Mouse (Mus musculus) liver, embryonic 14.5 days (tissue): Measurements from ENCODE around the gene Cep41. TPM values are rescaled to one million over a fixed set of nuclear protein-coding genes. Genes with fewer than 3 reads are reported as not detected.

Experiments
- ATAC-seq: fragments of 200-750 bp; cut with Nextera tagmentation; 2 replicates; pipeline ENCODE4 v1.8.0; 2017; ENCODE audit warnings: moderate number of reproducible peaks, mild to moderate bottlenecking, moderate library complexity; ENCODE audit not compliant: insufficient read depth
- DNase-seq, 3 experiments: peaks; one replicate each; pipeline ENCODE4 v3.0.0-alpha.2; 2012 to 2013; ENCODE audit warnings: low read depth in 3 of 3, low spot score in 3 of 3
- H3K27ac ChIP-seq: fragments of 300-500 bp; sonication (generic); 2 replicates; pipeline ENCODE4 v1.5.1; 2014; ENCODE audit warnings: moderate library complexity, mild to moderate bottlenecking, control low read depth, inconsistent platforms
- H3K27me3 ChIP-seq: fragments of 300-500 bp; sonication (generic); 2 replicates; pipeline ENCODE4 v1.6.1; 2014; ENCODE audit warnings: mild to moderate bottlenecking, low read length, moderate library complexity; ENCODE audit not compliant: control insufficient read depth, insufficient read depth
- H3K36me3 ChIP-seq: fragments of 300-500 bp; sonication (generic); replicated peaks from 2 replicates; pipeline ENCODE4 v1.6.1; 2014; ENCODE audit warnings: low read depth; ENCODE audit not compliant: control insufficient read depth, insufficient read depth
- H3K4me1 ChIP-seq, 2 experiments: fragments of 200-500 bp in 1 of 2; fragments of 300-500 bp in 1 of 2; sonication (generic) in 1 of 2; replicated peaks; 2 replicates each; pipeline ENCODE4 v1.6.1; 2012 to 2014; ENCODE audit warnings: antibody characterized with exemption in 1 of 2, inconsistent platforms in 1 of 2, low read length in 1 of 2; ENCODE audit not compliant: control insufficient read depth in 2 of 2, insufficient read depth in 2 of 2
- H3K4me2 ChIP-seq: fragments of 300-500 bp; sonication (generic); 2 replicates; pipeline ENCODE4 v1.6.1; 2014; ENCODE audit warnings: low read depth, mild to moderate bottlenecking, control low read depth, moderate library complexity
- H3K4me3 ChIP-seq, 2 experiments: fragments of 200-500 bp in 1 of 2; fragments of 300-500 bp in 1 of 2; sonication (generic) in 1 of 2; 2 replicates each; pipeline ENCODE4 v1.5.1; 2012 to 2014; ENCODE audit warnings: low read depth in 2 of 2, low read length in 2 of 2, mild to moderate bottlenecking in 2 of 2, control low read depth in 1 of 2, inconsistent platforms in 1 of 2, moderate library complexity in 1 of 2; ENCODE audit not compliant: insufficient read depth in 1 of 2
- H3K9ac ChIP-seq: fragments of 300-500 bp; sonication (generic); replicated peaks from 2 replicates; pipeline ENCODE4 v1.6.1; 2014; ENCODE audit warnings: mild to moderate bottlenecking, control low read depth, moderate library complexity
- H3K9me3 ChIP-seq: fragments of 300-500 bp; sonication (generic); 2 replicates; pipeline ENCODE4 v1.6.1; 2016; ENCODE audit warnings: low read length, mixed read lengths; ENCODE audit not compliant: control insufficient read depth
- CTCF ChIP-seq: IDR thresholded peaks from 2 replicates; pipeline ENCODE4 v1.5.1; 2016; ENCODE audit warnings: antibody characterized with exemption, low read depth, control low read depth
- EP300 ChIP-seq: IDR thresholded peaks from 2 replicates; pipeline ENCODE4 v1.6.1; 2016; ENCODE audit warnings: antibody characterized with exemption, low read depth
- WGBS: fragments of 180-500 bp; shearing (Covaris S2); extraction: QIAGEN DNeasy Blood & Tissue Kit; methylation state at CpG from one replicate; pipeline ENCODE4 v1.1.7; 2014; ENCODE audit not compliant: insufficient replicate concordance; 5-methylcytosine and 5-hydroxymethylcytosine counted together
- polyA plus RNA-seq, 2 experiments: library from polyadenylated mRNA; depleted of rRNA in 1 of 2; stranded (reverse) in 1 of 2; unstranded in 1 of 2; fragments of >200 nt; fragmentation: Nextera tagmentation in 1 of 2; extraction: Ambion mirVana in 1 of 2; gene quantifications; 2 replicates each; pipeline versions ENCODE4 v1.2.1 to v1.2.3; 2012 to 2014

Cep41 gene
- polyA plus RNA-seq, 2 experiments: 3.6 to 4.0 TPM

DNA sequence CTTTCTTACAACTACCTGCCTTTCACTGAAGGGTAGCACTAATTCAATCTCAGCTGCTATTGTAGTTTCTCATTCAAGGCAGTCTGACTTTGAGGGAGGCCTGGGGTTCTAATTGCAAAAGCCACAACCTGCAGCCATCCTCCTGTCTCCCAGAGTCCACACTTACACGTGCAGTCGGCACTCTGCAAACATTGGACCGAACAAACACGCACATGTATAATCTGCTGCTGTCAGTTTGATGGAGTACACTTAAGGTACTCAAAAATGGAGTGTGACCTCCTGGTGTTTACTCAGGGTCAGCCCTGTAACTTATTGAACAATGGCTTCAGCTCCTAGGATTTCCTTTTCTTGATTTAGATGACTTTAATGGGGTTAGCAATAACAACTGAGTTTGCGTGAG is 14.0 kb downstream of the Cep41 start:
- no peak for ATAC-seq
- no peaks in the 10 kb centered on the region for H3K27me3 ChIP-seq
- DNase-seq: no peak
- no peak overlapping the region for H3K9ac ChIP-seq
- H3K4me1 ChIP-seq: peaks cover 6 to 23% of the 10 kb centered on the region in 2 experiments; a peak in 3 of 4 replicates
- TF ChIP-seq CTCF (no peak), EP300 (no peak)
- H3K9me3 ChIP-seq: no peaks in the 10 kb centered on the region
- 66% methylated on average over 5 of the region's 5 CpGs for WGBS
- H3K36me3 ChIP-seq: no peaks in the 10 kb centered on the region
- no peak overlapping the region for H3K27ac ChIP-seq
- H3K4me2 ChIP-seq: no peak overlapping the region
- H3K4me3 ChIP-seq: no peak overlapping the region

DNA sequence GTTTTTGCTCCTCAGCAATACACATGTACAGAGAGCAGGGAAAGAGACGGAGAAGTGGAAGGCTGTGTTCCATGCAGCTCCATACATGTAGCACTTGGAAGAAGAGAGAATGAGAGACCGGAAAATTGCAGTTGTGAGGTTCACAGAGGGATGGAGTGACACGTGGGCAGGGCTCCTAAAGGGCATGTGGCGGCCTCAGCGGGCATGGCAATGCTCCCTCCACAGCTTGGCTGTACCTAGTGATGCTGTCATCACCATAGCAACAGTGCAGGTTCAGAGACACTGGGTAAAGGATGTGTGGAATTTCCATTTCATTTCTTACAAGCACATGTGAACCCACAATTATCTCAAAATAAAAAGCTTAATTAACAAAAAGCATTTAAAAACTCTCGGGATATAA is 15.1 kb downstream of the Cep41 start:
- H3K4me3 ChIP-seq: no peak overlapping the region
- H3K9ac ChIP-seq: no peak overlapping the region
- H3K4me1 ChIP-seq: peaks cover 9 to 30% of the 10 kb centered on the region in 2 experiments; a peak in 3 of 4 replicates
- ATAC-seq (no peak), DNase-seq (no peak)
- no peaks in the 10 kb centered on the region for H3K36me3 ChIP-seq
- TF ChIP-seq EP300 (no peak), CTCF (no peak)
- no peak overlapping the region for H3K27ac ChIP-seq
- H3K4me2 ChIP-seq: no peak overlapping the region
- H3K9me3 ChIP-seq: no peaks in the 10 kb centered on the region
- WGBS: 78% methylated on average over 6 of the region's 6 CpGs
- H3K27me3 ChIP-seq: no peaks in the 10 kb centered on the region

DNA sequence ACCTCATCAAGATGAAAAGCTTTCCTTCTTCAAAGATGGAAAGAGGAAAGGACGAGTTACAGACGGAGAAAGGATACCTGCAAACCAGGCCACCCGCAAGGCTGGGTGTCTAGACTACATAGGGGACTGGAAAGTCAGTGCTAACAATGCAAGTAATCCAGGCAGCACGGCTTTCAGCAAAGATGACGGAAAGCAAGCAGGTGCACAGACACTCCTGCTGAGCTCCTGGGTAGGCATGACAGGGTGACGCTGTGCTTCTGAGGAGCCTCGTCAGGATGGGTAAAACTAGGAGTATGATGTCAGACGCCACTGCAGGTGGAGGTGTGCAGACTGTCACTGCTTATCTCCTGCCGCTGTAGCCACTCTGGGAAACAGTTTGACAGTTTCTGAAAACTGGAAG is 16.0 kb downstream of the Cep41 start:
- Histone ChIP-seq H3K9me3 (no peaks in the 10 kb centered on the region), H3K9ac (no peak overlapping the region), H3K27me3 (no peaks in the 10 kb centered on the region), H3K36me3 (no peaks in the 10 kb centered on the region), H3K4me2 (no peak overlapping the region), H3K27ac (no peak overlapping the region), H3K4me3 (no peak overlapping the region), H3K4me1 (peaks cover 9 to 30% of the 10 kb centered on the region in 2 experiments; a peak in 3 of 4 replicates)
- TF ChIP-seq EP300 (no peak), CTCF (no peak)
- WGBS: 80% methylated on average over 9 of the region's 9 CpGs
- no peak for DNase-seq
- no peak for ATAC-seq

- Histone ChIP-seq H3K27ac (no peak overlapping the region), H3K36me3 (no peaks in the 10 kb centered on the region), H3K4me3 (no peak overlapping the region), H3K9ac (no peak overlapping the region), H3K4me1 (peaks cover 7 to 23% of the 10 kb centered on the region in 2 experiments; a peak in 3 of 4 replicates), H3K4me2 (no peak overlapping the region), H3K27me3 (no peaks in the 10 kb centered on the region), H3K9me3 (no peaks in the 10 kb centered on the region)
- no peak for ATAC-seq
- no peak for TF ChIP-seq CTCF
- no peak for TF ChIP-seq EP300
- no peak for DNase-seq
- 37% methylated on average over 6 of the region's 6 CpGs for WGBS
These were observed 17.0 kb downstream of the Cep41 start for GRCm38 (mm10) chr6:30676506-30676905.

DNA sequence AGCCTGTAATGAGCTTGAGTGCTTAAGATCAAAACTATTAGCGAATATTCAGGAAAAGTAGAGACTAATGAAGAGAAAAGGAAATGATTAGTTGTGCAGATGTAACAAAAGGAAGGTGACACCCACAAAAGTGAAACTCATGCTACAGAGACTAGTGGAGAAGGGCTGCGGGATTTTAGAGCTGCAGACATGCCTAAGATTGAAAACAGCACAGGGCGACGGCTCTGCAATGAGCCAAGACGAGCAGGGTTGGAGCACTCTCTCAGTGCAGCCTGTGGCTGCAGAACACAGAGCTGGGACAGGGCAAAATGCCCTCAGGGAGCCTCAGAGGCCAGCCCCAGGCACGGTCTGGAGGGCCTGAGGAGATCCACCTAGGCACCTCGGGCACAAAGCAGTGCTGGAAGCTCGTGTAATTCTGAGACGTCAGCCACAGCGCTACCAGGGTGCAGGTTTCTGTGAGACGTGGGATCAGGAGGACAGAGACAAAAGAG is 18.2 kb downstream of the Cep41 start:
- Histone ChIP-seq H3K9ac (no peak overlapping the region), H3K9me3 (no peaks in the 10 kb centered on the region), H3K4me2 (no peak overlapping the region), H3K4me3 (no peak overlapping the region), H3K36me3 (no peaks in the 10 kb centered on the region), H3K27me3 (no peaks in the 10 kb centered on the region), H3K27ac (no peak overlapping the region), H3K4me1 (peaks cover 7 to 23% of the 10 kb centered on the region in 2 experiments; a peak in 3 of 4 replicates)
- ATAC-seq (no peak), DNase-seq (no peak)
- 55% methylated on average over 11 of the region's 11 CpGs for WGBS
- TF ChIP-seq CTCF (no peak), EP300 (no peak)
